ENCODE assay signal across 8 mouse cellular contexts in genomic region chr7:133120221-133120751, GRCm38 (mm10). TPM values are rescaled to one million over a fixed set of nuclear protein-coding genes. Genes with fewer than 3 reads are reported as not detected.
DNase-seq lines count a peak whose midpoint lies in the region; ATAC-seq and TF ChIP-seq lines count a peak whose summit lies in the region.

No protein-coding gene starts in this region.

- TF ChIP-seq CTCF in cerebellum, adult 2 months (IDR thresholded peaks at IDR 0.05; ENCODE audit: borderline replicate concordance, insufficient read depth, low read depth, low read length) = no peak

- H3K9me3 ChIP-seq in ES-E14 (ENCODE audit: control insufficient read depth, insufficient read depth, low read depth, low read length) = no peaks in the 10 kb centered on the region
- H3K9me3 ChIP-seq in hindbrain, embryonic 11.5 days (ENCODE audit: control insufficient read depth, low read length) = no peaks in the 10 kb centered on the region
- H3K9me3 ChIP-seq in midbrain, embryonic 12.5 days = no peaks in the 10 kb centered on the region

- TF ChIP-seq POLR2A in cerebellum, adult 2 months (IDR thresholded peaks at IDR 0.05; ENCODE audit: borderline replicate concordance, insufficient read depth, low read length) = no peak

- ATAC-seq in cerebellum, adult (ENCODE audit: insufficient number of reproducible peaks, low FRiP score, low TSS enrichment) = no peak
- no peak for ATAC-seq in hindbrain, embryonic 11.5 days (ENCODE audit: low FRiP score)
- no peak for ATAC-seq in midbrain, embryonic 12.5 days (ENCODE audit: low FRiP score, low read depth)
- no peak for ATAC-seq in frontal cortex, adult (ENCODE audit: low TSS enrichment)

- peak overlapping the region; percentile 98 for H3K4me2 ChIP-seq in hindbrain, embryonic 11.5 days (replicated peaks; ENCODE audit: low read depth, low read length)
- peak overlapping the region; percentile 97 for H3K4me2 ChIP-seq in midbrain, embryonic 12.5 days (replicated peaks)

- 32% methylated on average over 15 of the region's 15 CpGs for WGBS in cerebellum, adult 2 months
- 4% methylated on average over 15 of the region's 15 CpGs for WGBS in hindbrain, embryonic 11.5 days
- WGBS in midbrain, embryonic 12.5 days = 3% methylated on average over 15 of the region's 15 CpGs

- peaks cover 23% of the 10 kb centered on the region for H3K4me1 ChIP-seq in cerebellum, adult 2 months (ENCODE audit: control insufficient read depth, insufficient read depth, low read length)
- peaks cover 4 to 16% of the 10 kb centered on the region in 2 experiments; a peak in 2 of 4 replicates for H3K4me1 ChIP-seq in ES-E14 (ENCODE audit: control insufficient read depth in 2 of 2, insufficient read depth in 2 of 2, low read length in 2 of 2, poor library complexity in 1 of 2)
- H3K4me1 ChIP-seq in hindbrain, embryonic 11.5 days (replicated peaks; ENCODE audit: control insufficient read depth, insufficient read depth, low read length) = peaks cover 20% of the 10 kb centered on the region
- H3K4me1 ChIP-seq in midbrain, embryonic 12.5 days = peaks cover 59% of the 10 kb centered on the region

- intact Hi-C loops in gastrocnemius, postnatal 36 days (cut with DNase I) = loop anchor here (5.0 to 10.0 kb wide), 2 partner anchors 68 to 185 kb away; partner anchors contain the start of gene Zranb1

- H3K27ac ChIP-seq in cerebellum, adult 2 months (ENCODE audit: insufficient read depth, low read length) = no peak overlapping the region
- H3K27ac ChIP-seq in ES-E14 (ENCODE audit: insufficient read depth, low read depth, low read length, poor library complexity, severe bottlenecking) = peak overlapping the region; percentile 76
- no peak overlapping the region for H3K27ac ChIP-seq in hindbrain, embryonic 11.5 days (ENCODE audit: low read depth, low read length)
- H3K27ac ChIP-seq in midbrain, embryonic 12.5 days (replicated peaks) = 0 out of 2 replicates have a peak overlapping the region, but pooled peaks have one; percentile 20

- no peaks in the 10 kb centered on the region for H3K27me3 ChIP-seq in cerebellum, adult 2 months (ENCODE audit: control insufficient read depth, insufficient read depth, low read length)
- no peaks in the 10 kb centered on the region for H3K27me3 ChIP-seq in hindbrain, embryonic 11.5 days (ENCODE audit: control insufficient read depth, insufficient read depth, low read length)
- H3K27me3 ChIP-seq in midbrain, embryonic 12.5 days = peaks cover 13% of the 10 kb centered on the region

- H3K36me3 ChIP-seq in ES-E14 (ENCODE audit: control insufficient read depth, insufficient read depth, low read length, poor library complexity, severe bottlenecking) = peaks cover 3% of the 10 kb centered on the region; the same call in 1 of the 2 replicates
- no peaks in the 10 kb centered on the region for H3K36me3 ChIP-seq in hindbrain, embryonic 11.5 days (ENCODE audit: control insufficient read depth, insufficient read depth, low read length)
- H3K36me3 ChIP-seq in midbrain, embryonic 12.5 days = no peaks in the 10 kb centered on the region

- peak overlapping the region; percentile 76 for H3K9ac ChIP-seq in ES-E14 (ENCODE audit: insufficient read depth, low read depth, low read length, poor library complexity, severe bottlenecking)
- peak overlapping the region; percentile 28 for H3K9ac ChIP-seq in hindbrain, embryonic 11.5 days (ENCODE audit: low read depth, low read length)
- peak overlapping the region; percentile 47 for H3K9ac ChIP-seq in midbrain, embryonic 12.5 days (replicated peaks)

- in situ Hi-C loops in ES-E14 (cut with MboI; ENCODE audit: low sequenced_read_pairs in 2 of 2, unreplicated experiment in 2 of 2) = no loop called here

- peak overlapping the region; percentile 29 for H3K4me3 ChIP-seq in cerebellum, adult 2 months (replicated peaks; ENCODE audit: insufficient read depth, low read depth, low read length)
- peak overlapping the region; percentile 95 to 99 for H3K4me3 ChIP-seq in ES-E14 (ENCODE audit: insufficient read depth in 1 of 2, low read depth in 1 of 2, low read length in 2 of 2, poor library complexity in 1 of 2, severe bottlenecking in 1 of 2)
- H3K4me3 ChIP-seq in hindbrain, embryonic 11.5 days (ENCODE audit: low read depth, low read length) = peak overlapping the region; percentile 95
- peak overlapping the region; percentile 35 for H3K4me3 ChIP-seq in midbrain, embryonic 12.5 days

- no peak for DNase-seq in cerebellum, adult 2 months
- DNase-seq in ES-E14 (ENCODE audit: low read depth, low spot score) = no peak
- peak; percentile 68 for DNase-seq in hindbrain, embryonic 11.5 days (ENCODE audit: low spot score)
- no peak for DNase-seq in gastrocnemius, postnatal 36 days
- DNase-seq in layer of hippocampus, adult 18-20 months (ENCODE audit: low spot score in 2 of 2) = no peak

TF ChIP-seq in ES-E14, 5 proteins besides CTCF, POLR2A, EP300 and RAD21:
- TF ChIP-seq MAFK (IDR thresholded peaks at IDR 0.05; ENCODE audit: insufficient read depth, low read depth, low read length) = no peak
- TF ChIP-seq HCFC1 (IDR thresholded peaks at IDR 0.05; ENCODE audit: borderline replicate concordance, insufficient read depth, low read length) = no peak
- TF ChIP-seq ZC3H11A (IDR thresholded peaks at IDR 0.05; ENCODE audit: borderline replicate concordance, low read depth, low read length) = no peak
- TF ChIP-seq CHD2 (IDR thresholded peaks at IDR 0.05; ENCODE audit: low read depth, low read length) = no peak
- no peak for TF ChIP-seq ZNF384 (IDR thresholded peaks at IDR 0.05; ENCODE audit: low read depth, low read length)

RNA-seq across cellular contexts. Expression of gene Fgfr2, which starts 2.9 kb away (rescaled TPM):
- 77.9 and 95.3 TPM in 2 replicates for polyA plus RNA-seq in cerebellum, adult 2 months (2012; rRNA removed)
- 37.5 and 44.3 TPM in 2 replicates for total RNA-seq in ES-E14 (2012; rRNA removed)
- 71.3 and 80.6 TPM in 2 replicates for polyA plus RNA-seq in hindbrain, embryonic 11.5 days (2014; fragmentation: Nextera tagmentation; extraction: Ambion mirVana)
- polyA plus RNA-seq in midbrain, embryonic 12.5 days (2016; fragmentation: Nextera tagmentation; extraction: Ambion mirVana) = 96.5 and 98.9 TPM in 2 replicates
- total RNA-seq in gastrocnemius, postnatal 36 days (2021) = under 1 TPM; 0.28 to 0.49 TPM
- 10 to 100 TPM; 56.7 to 61.5 TPM for total RNA-seq in layer of hippocampus, adult 18-20 months (2021)

RNA-seq across cellular contexts. Expression of gene Ctbp2, which starts 3.9 kb away (rescaled TPM):
- polyA plus RNA-seq in cerebellum, adult 2 months (2012; rRNA removed) = 96.2 and 111 TPM in 2 replicates
- total RNA-seq in ES-E14 (2012; rRNA removed) = 241 and 381 TPM in 2 replicates
- polyA plus RNA-seq in hindbrain, embryonic 11.5 days (2014; fragmentation: Nextera tagmentation; extraction: Ambion mirVana) = 132 and 134 TPM in 2 replicates
- 111 and 118 TPM in 2 replicates for polyA plus RNA-seq in midbrain, embryonic 12.5 days (2016; fragmentation: Nextera tagmentation; extraction: Ambion mirVana)
- total RNA-seq in gastrocnemius, postnatal 36 days (2021) = 10 to 100 TPM; 15.1 to 15.9 TPM
- total RNA-seq in layer of hippocampus, adult 18-20 months (2021) = 10 to 100 TPM; 55.5 to 61.8 TPM

Comparison
In these comparisons a context has a peak if more than half of its experiments do, and no peak if none do; other contexts are left out.
1. H3K27ac ChIP-seq: peak in ES-E14 (single experiment) and midbrain, embryonic 12.5 days (single experiment); none in cerebellum, adult 2 months (single experiment) and hindbrain, embryonic 11.5 days (single experiment).
2. H3K4me3 ChIP-seq: peak in every context shown above with its lines; median percentile 97 in ES-E14; 95 in hindbrain, embryonic 11.5 days; 35 in midbrain, embryonic 12.5 days; 29 in cerebellum, adult 2 months.
3. RNA of gene Fgfr2, which starts 2.9 kb away (total RNA-seq): 56.7 to 61.5 TPM in layer of hippocampus, adult 18-20 months and 37.5 to 44.3 TPM in ES-E14; 0.28 to 0.49 TPM in gastrocnemius, postnatal 36 days; every median in the first group is over 10 times any median in the second.
4. Peak in every context shown above with its lines, with median percentiles within 50 percentile points of each other: H3K9ac ChIP-seq.